Mouse (Mus musculus) MEL (cell line): Measurements from ENCODE around the gene Tecpr1. TPM values are rescaled to one million over a fixed set of nuclear protein-coding genes. Genes with fewer than 3 reads are reported as not detected.

ENCODE experiments used
- DNase-seq: peaks from one replicate; pipeline ENCODE4 v3.0.0; 2011; ENCODE audit warnings: low read depth, low spot score
- H3K27ac ChIP-seq: 2 replicates; pipeline ENCODE4 v1.5.1; 2012; ENCODE audit warnings: low read depth, mild to moderate bottlenecking, control low read depth, low read length, moderate library complexity; ENCODE audit not compliant: control insufficient read depth
- H3K27me3 ChIP-seq, 2 experiments: fragments of 150-350 bp in 1 of 2; sonication (generic) in 1 of 2; 2 replicates each; pipeline ENCODE4 v1.6.1; 2012; ENCODE audit warnings: low read length in 2 of 2, mild to moderate bottlenecking in 2 of 2, improper control_type of control experiment in 1 of 2, moderate library complexity in 1 of 2; ENCODE audit not compliant: insufficient read depth in 2 of 2, control insufficient read depth in 1 of 2
- H3K36me3 ChIP-seq, 2 experiments: 2 replicates each; pipeline ENCODE4 v1.6.1; 2012 to 2014; ENCODE audit warnings: low read length in 2 of 2, improper control_type of control experiment in 1 of 2, inconsistent platforms in 1 of 2, mild to moderate bottlenecking in 1 of 2; ENCODE audit not compliant: insufficient read depth in 2 of 2, control insufficient read depth in 1 of 2
- H3K4me1 ChIP-seq, 2 experiments: fragments of 150-350 bp in 1 of 2; sonication (generic) in 1 of 2; 2 replicates each; pipeline ENCODE4 v1.6.1; 2012; ENCODE audit warnings: low read length in 2 of 2, improper control_type of control experiment in 1 of 2, mild to moderate bottlenecking in 1 of 2; ENCODE audit not compliant: insufficient read depth in 2 of 2, control insufficient read depth in 1 of 2
- H3K4me3 ChIP-seq, 2 experiments: fragments of 150-350 bp in 1 of 2; sonication (generic) in 1 of 2; 2 replicates each; pipeline ENCODE4 v1.5.1; 2012; ENCODE audit warnings: low read depth in 2 of 2, low read length in 2 of 2, mild to moderate bottlenecking in 2 of 2, moderate library complexity in 2 of 2, control low read depth in 1 of 2, improper control_type of control experiment in 1 of 2; ENCODE audit not compliant: control insufficient read depth in 1 of 2, insufficient read depth in 1 of 2
- H3K79me2 ChIP-seq: 2 replicates; pipeline ENCODE4 v1.6.1; 2012; ENCODE audit warnings: mild to moderate bottlenecking, low read length, moderate library complexity; ENCODE audit not compliant: control insufficient read depth, poor library complexity, insufficient read depth
- H3K9ac ChIP-seq: 2 replicates; pipeline ENCODE4 v1.6.1; 2012; ENCODE audit warnings: low read depth, mild to moderate bottlenecking, control low read depth, low read length, moderate library complexity; ENCODE audit not compliant: control insufficient read depth, poor library complexity, severe bottlenecking
- H3K9me3 ChIP-seq: fragments of 150-350 bp; sonication (generic); replicated peaks from 2 replicates; pipeline ENCODE4 v1.6.1; 2012; ENCODE audit warnings: mild to moderate bottlenecking, low read length, improper control_type of control experiment, moderate library complexity; ENCODE audit not compliant: insufficient read depth
- BHLHE40 ChIP-seq: IDR thresholded peaks from 2 replicates; pipeline ENCODE4 v1.6.1; 2012; ENCODE audit warnings: low read depth, mild to moderate bottlenecking, inconsistent platforms, low read length, improper control_type of control experiment, borderline replicate concordance
- CHD2 ChIP-seq: IDR thresholded peaks from 2 replicates; pipeline ENCODE4 v1.6.1; 2011; ENCODE audit warnings: low read length, improper control_type of control experiment
- CTCF ChIP-seq, 3 experiments: IDR thresholded peaks in 2 of 3; conservative IDR thresholded peaks in 1 of 3; 2 replicates each; pipeline ENCODE4 v1.5.1; 2011 to 2012; ENCODE audit warnings: low read length in 3 of 3, low read depth in 2 of 3, mild to moderate bottlenecking in 2 of 3, improper control_type of control experiment in 1 of 3, inconsistent platforms in 1 of 3, mixed read lengths in 1 of 3, moderate library complexity in 1 of 3; ENCODE audit not compliant: control insufficient read depth in 1 of 3, insufficient read depth in 1 of 3, poor library complexity in 1 of 3, severe bottlenecking in 1 of 3
- E2F4 ChIP-seq: IDR thresholded peaks from 2 replicates; pipeline ENCODE4 v1.6.1; 2011; ENCODE audit warnings: low read depth, low read length, improper control_type of control experiment, borderline replicate concordance
- EP300 ChIP-seq, 2 experiments: IDR thresholded peaks; 2 replicates each; pipeline ENCODE4 v1.6.1; 2011; ENCODE audit warnings: improper control_type of control experiment in 2 of 2, low read length in 2 of 2, low read depth in 1 of 2, mild to moderate bottlenecking in 1 of 2
- GABPA ChIP-seq: IDR thresholded peaks from 2 replicates; pipeline ENCODE4 v1.6.1; 2012; ENCODE audit warnings: low read depth, mild to moderate bottlenecking, inconsistent platforms, low read length, improper control_type of control experiment, moderate library complexity
- GATA1 ChIP-seq: IDR thresholded peaks from 2 replicates; pipeline ENCODE4 v1.6.1; 2011; ENCODE audit warnings: low read depth, low read length, improper control_type of control experiment
- JUND ChIP-seq: IDR thresholded peaks from 2 replicates; pipeline ENCODE4 v1.6.1; 2011; ENCODE audit warnings: low read depth, mild to moderate bottlenecking, improper control_type of control experiment, low read length
- KAT2A ChIP-seq: conservative IDR thresholded peaks from 2 replicates; pipeline ENCODE4 v1.6.1; 2012; ENCODE audit warnings: low read depth, low read length, improper control_type of control experiment, inconsistent platforms
- MAFK ChIP-seq: IDR thresholded peaks from 2 replicates; pipeline ENCODE4 v1.6.1; 2011; ENCODE audit warnings: low read depth, mild to moderate bottlenecking, low read length, improper control_type of control experiment, borderline replicate concordance
- MAZ ChIP-seq: IDR thresholded peaks from 2 replicates; pipeline ENCODE4 v1.6.1; 2012; ENCODE audit warnings: low read depth, mild to moderate bottlenecking, inconsistent platforms, low read length, improper control_type of control experiment
- MEF2A ChIP-seq: IDR thresholded peaks from 2 replicates; pipeline ENCODE4 v1.6.1; 2014; ENCODE audit warnings: low read depth, mild to moderate bottlenecking, inconsistent platforms, low read length, improper control_type of control experiment; ENCODE audit not compliant: poor library complexity, insufficient replicate concordance, severe bottlenecking; ENCODE audit errors: extremely low read depth
- MXI1 ChIP-seq: IDR thresholded peaks from 2 replicates; pipeline ENCODE4 v1.6.1; 2011; ENCODE audit warnings: mild to moderate bottlenecking, low read depth, low read length, improper control_type of control experiment
- MYB ChIP-seq: IDR thresholded peaks from 2 replicates; pipeline ENCODE4 v1.6.1; 2011; ENCODE audit warnings: mild to moderate bottlenecking, low read depth, low read length, improper control_type of control experiment
- MYC ChIP-seq: IDR thresholded peaks from 2 replicates; pipeline ENCODE4 v1.6.1; 2011; ENCODE audit warnings: low read depth, mild to moderate bottlenecking, low read length, improper control_type of control experiment, moderate library complexity
- NELFE ChIP-seq: IDR thresholded peaks from 2 replicates; pipeline ENCODE4 v1.6.1; 2011; ENCODE audit warnings: low read depth, low read length, improper control_type of control experiment
- NRF1 ChIP-seq: IDR thresholded peaks from 2 replicates; pipeline ENCODE4 v1.6.1; 2014; ENCODE audit warnings: low read depth, mild to moderate bottlenecking, inconsistent platforms, low read length, improper control_type of control experiment, moderate library complexity; ENCODE audit not compliant: poor library complexity, insufficient read depth, severe bottlenecking
- POLR2A ChIP-seq, 2 experiments: IDR thresholded peaks; 2 replicates each; pipeline ENCODE4 v1.6.1; 2011 to 2012; ENCODE audit warnings: low read length in 2 of 2, mild to moderate bottlenecking in 2 of 2, control low read depth in 1 of 2, improper control_type of control experiment in 1 of 2, low read depth in 1 of 2, moderate library complexity in 1 of 2; ENCODE audit not compliant: control insufficient read depth in 1 of 2, insufficient read depth in 1 of 2, poor library complexity in 1 of 2
- POLR2AphosphoS5 ChIP-seq: IDR thresholded peaks from 2 replicates; pipeline ENCODE4 v1.6.1; 2012; ENCODE audit warnings: low read depth, borderline replicate concordance, mild to moderate bottlenecking, inconsistent platforms, low read length, moderate library complexity, mixed read lengths
- RAD21 ChIP-seq: IDR thresholded peaks from 2 replicates; pipeline ENCODE4 v1.6.1; 2011; ENCODE audit warnings: mild to moderate bottlenecking, low read depth, low read length, improper control_type of control experiment
- RCOR1 ChIP-seq: IDR thresholded peaks from 2 replicates; pipeline ENCODE4 v1.6.1; 2012; ENCODE audit warnings: low read depth, mild to moderate bottlenecking, inconsistent platforms, low read length, improper control_type of control experiment
- SIN3A ChIP-seq: IDR thresholded peaks from 2 replicates; pipeline ENCODE4 v1.6.1; 2012; ENCODE audit warnings: low read length, improper control_type of control experiment, inconsistent platforms
- SMC3 ChIP-seq: IDR thresholded peaks from 2 replicates; pipeline ENCODE4 v1.6.1; 2011; ENCODE audit warnings: low read depth, low read length, improper control_type of control experiment
- TBP ChIP-seq: IDR thresholded peaks from 2 replicates; pipeline ENCODE4 v1.8.0; 2011; ENCODE audit warnings: low read depth, low read length, improper control_type of control experiment
- TCF12 ChIP-seq: IDR thresholded peaks from 2 replicates; pipeline ENCODE4 v1.6.1; 2014; ENCODE audit warnings: low read depth, mild to moderate bottlenecking, inconsistent platforms, low read length, improper control_type of control experiment, moderate library complexity
- UBTF ChIP-seq: IDR thresholded peaks from 2 replicates; pipeline ENCODE4 v1.6.1; 2012; ENCODE audit warnings: low read depth, mild to moderate bottlenecking, inconsistent platforms, low read length, improper control_type of control experiment, moderate library complexity, borderline replicate concordance; ENCODE audit not compliant: insufficient read depth
- USF2 ChIP-seq, 2 experiments: IDR thresholded peaks; 2 replicates each; pipeline ENCODE4 v1.6.1; 2011 to 2012; ENCODE audit warnings: improper control_type of control experiment in 2 of 2, low read length in 2 of 2, borderline replicate concordance in 1 of 2, inconsistent platforms in 1 of 2, low read depth in 1 of 2, mild to moderate bottlenecking in 1 of 2; ENCODE audit not compliant: insufficient read depth in 1 of 2
- ZC3H11A ChIP-seq: IDR thresholded peaks from 2 replicates; pipeline ENCODE4 v1.6.1; 2012; ENCODE audit warnings: low read depth, mild to moderate bottlenecking, inconsistent platforms, low read length, improper control_type of control experiment
- ZNF384 ChIP-seq: IDR thresholded peaks from 2 replicates; pipeline ENCODE4 v1.6.1; 2012; ENCODE audit warnings: low read depth, mild to moderate bottlenecking, inconsistent platforms, low read length, improper control_type of control experiment
- polyA plus RNA-seq, 2 experiments: library from polyadenylated mRNA; stranded (reverse) in 1 of 2; unstranded in 1 of 2; fragments of >175 nt in 1 of 2; fragments of >200 nt in 1 of 2; gene quantifications; 2 replicates each; pipeline versions ENCODE4 v1.2.1 to v1.2.4; 2012; ENCODE audit warnings: low replicate concordance in 2 of 2, low read depth in 1 of 2; ENCODE audit not compliant: insufficient read length in 2 of 2, insufficient read depth in 1 of 2, missing spikeins in 1 of 2
- total RNA-seq: library from RNA; depleted of rRNA; stranded (reverse); fragments of 300-350 nt; gene quantifications from 2 replicates; pipeline ENCODE4 v1.2.3, GENCODE M21; 2012

Tecpr1 gene
- total and polyA plus RNA-seq, 3 experiments: 6.2 to 9.0 TPM; not detected in 1

DNA sequence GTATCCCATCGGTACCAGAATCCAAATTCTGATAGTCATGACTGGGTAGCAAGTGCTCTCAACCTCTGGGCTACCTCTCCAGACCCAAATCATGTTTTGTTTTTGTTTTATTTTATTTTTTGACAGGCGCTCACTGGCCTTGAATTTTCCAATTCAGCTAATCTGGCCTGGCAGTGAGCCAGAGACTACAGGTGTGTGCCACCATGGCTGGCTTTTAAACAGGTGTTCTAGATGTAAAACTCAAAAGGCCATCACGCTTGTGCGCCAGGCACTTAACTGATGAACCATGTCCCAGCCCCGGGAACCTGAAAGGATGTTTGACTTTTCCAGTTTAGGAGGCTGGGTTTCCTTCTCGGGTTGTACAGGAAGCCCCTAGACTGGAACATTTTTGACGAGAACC lies 23.3 kb upstream of the Tecpr1 start:
- no peaks in the 10 kb centered on the region for H3K27me3 ChIP-seq
- peaks cover 5 to 16% of the 10 kb centered on the region in 2 experiments for H3K4me1 ChIP-seq
- H3K9ac ChIP-seq: no peak overlapping the region
- H3K27ac ChIP-seq: no peak overlapping the region
- no peak for TF ChIP-seq TCF12
- no peak for TF ChIP-seq MEF2A
- TF ChIP-seq CHD2: no peak
- TF ChIP-seq SIN3A: no peak
- TF ChIP-seq GABPA: no peak
- TF ChIP-seq EP300 (IDR thresholded peaks at IDR 0.05; ENCODE audit: low read depth in 1 of 2, low read length in 2 of 2): no peak
- no peak for TF ChIP-seq NELFE
- TF ChIP-seq E2F4: no peak
- no peak for TF ChIP-seq MAFK
- TF ChIP-seq USF2 (IDR thresholded peaks at IDR 0.05; ENCODE audit: borderline replicate concordance in 1 of 2, insufficient read depth in 1 of 2, low read depth in 1 of 2, low read length in 2 of 2): no peak
- TF ChIP-seq JUND: no peak
- TF ChIP-seq GATA1: no peak
- TF ChIP-seq SMC3: no peak
- TF ChIP-seq NRF1: no peak
- TF ChIP-seq UBTF: no peak
- no peak for TF ChIP-seq KAT2A
- TF ChIP-seq RCOR1: no peak
- no peak for TF ChIP-seq MYB
- TF ChIP-seq ZC3H11A: no peak
- no peak overlapping the region for H3K4me3 ChIP-seq
- peaks cover 0 to 8% of the 10 kb centered on the region in 2 experiments; a peak in 2 of 4 replicates for H3K36me3 ChIP-seq
- no peaks in the 10 kb centered on the region for H3K79me2 ChIP-seq
- no peaks in the 10 kb centered on the region for H3K9me3 ChIP-seq
- no peak for DNase-seq

DNA sequence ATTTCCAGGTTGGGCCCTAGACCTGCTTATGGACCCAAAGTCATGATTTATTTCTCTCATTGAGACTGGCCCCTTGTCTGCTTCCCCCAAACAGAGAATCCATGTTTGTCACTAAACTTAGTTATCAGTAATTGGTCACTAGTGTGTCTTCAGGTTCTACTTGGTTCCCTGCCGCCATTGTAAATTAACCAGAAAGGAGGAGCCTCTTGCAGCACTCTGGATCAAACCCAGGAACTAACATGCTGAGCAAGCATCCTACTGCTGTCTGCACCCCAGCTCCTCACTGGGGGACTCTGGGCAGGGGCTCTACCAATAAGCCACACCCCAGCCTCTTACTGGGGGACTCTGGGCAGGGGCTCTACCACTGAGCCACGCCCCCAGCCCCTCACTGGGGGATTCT lies 22.2 kb upstream of the Tecpr1 start:
- no peak overlapping the region for H3K4me3 ChIP-seq
- H3K79me2 ChIP-seq: no peaks in the 10 kb centered on the region
- peaks cover 5 to 16% of the 10 kb centered on the region in 2 experiments for H3K4me1 ChIP-seq
- DNase-seq: no peak
- TF ChIP-seq KAT2A (no peak), MAZ (no peak), MYC (no peak), TCF12 (no peak), NRF1 (no peak), MEF2A (no peak), MAFK (no peak), NELFE (no peak), POLR2A (IDR thresholded peaks at IDR 0.05; ENCODE audit: control insufficient read depth in 1 of 2, insufficient read depth in 1 of 2, low read depth in 1 of 2, low read length in 2 of 2, poor library complexity in 1 of 2) (no peak), BHLHE40 (no peak), RCOR1 (no peak), POLR2AphosphoS5 (no peak), RAD21 (no peak), ZNF384 (no peak), MXI1 (no peak), TBP (no peak), CTCF (IDR thresholded peaks at IDR 0.05 in 2 of 3, conservative IDR thresholded peaks at IDR 0.05 in 1 of 3; ENCODE audit: control insufficient read depth in 1 of 3, insufficient read depth in 1 of 3, low read depth in 2 of 3, low read length in 3 of 3, poor library complexity in 1 of 3, severe bottlenecking in 1 of 3) (no peak), E2F4 (no peak), USF2 (IDR thresholded peaks at IDR 0.05; ENCODE audit: borderline replicate concordance in 1 of 2, insufficient read depth in 1 of 2, low read depth in 1 of 2, low read length in 2 of 2) (no peak)
- H3K27me3 ChIP-seq: no peaks in the 10 kb centered on the region
- no peak overlapping the region for H3K27ac ChIP-seq
- H3K9ac ChIP-seq: no peak overlapping the region
- no peaks in the 10 kb centered on the region for H3K9me3 ChIP-seq
- H3K36me3 ChIP-seq: peaks cover 0 to 8% of the 10 kb centered on the region in 2 experiments; a peak in 2 of 4 replicates
